Mouse (Mus musculus) lung, postnatal 0 days (tissue): ENCODE measurements at regions not wholly inside any gene's neighbourhood (a gene's known extent, or its start where the extent isn't known, plus 50 kb on each side); places are given as distances from the start of the nearest gene placed in this dataset.

Experiments used
- CTCF ChIP-seq: IDR thresholded peaks from 2 replicates; pipeline ENCODE4 v1.5.1; 2016; ENCODE audit warnings: antibody characterized with exemption, mild to moderate bottlenecking
- EP300 ChIP-seq: IDR thresholded peaks from 2 replicates; pipeline ENCODE4 v1.6.1; 2016; ENCODE audit warnings: antibody characterized with exemption, mild to moderate bottlenecking, control low read depth

GRCm38 (mm10) chr12:107583151-107583720 is 94.8 kb downstream of the 3110018I06Rik start:
- TF ChIP-seq CTCF = no peak
- TF ChIP-seq EP300 = no peak
